ENCODE assay signal across 27 mouse cellular contexts in genomic region chr10:19557696-19558095, GRCm38 (mm10). TPM values are rescaled to one million over a fixed set of nuclear protein-coding genes. Genes with fewer than 3 reads are reported as not detected.
DNase-seq lines count a peak whose midpoint lies in the region; ATAC-seq lines count a peak whose summit lies in the region.
"Had no signal": no experiment of that assay in that cellular context is flagged by ENCODE, and none has a peak within 500 bp of the region (broad histone marks: within the 10 kb centered on the region; RNA-seq: fewer than 3 reads in every experiment).

No protein-coding gene starts in this region.

- H3K9me3 ChIP-seq in embryonic facial prominence, embryonic 14.5 days (ENCODE audit: control insufficient read depth, low read length) = no peaks in the 10 kb centered on the region
- H3K9me3 ChIP-seq: embryonic facial prominence, embryonic 12.5 days; heart, embryonic 12.5 days; heart, embryonic 15.5 days; hindbrain, embryonic 10.5 days; hindbrain, embryonic 13.5 days; intestine, embryonic 15.5 days had no signal

- H3K27ac ChIP-seq in embryonic facial prominence, embryonic 14.5 days (replicated peaks; ENCODE audit: low read depth, low read length) = peak overlapping the region; percentile 24; the same call in 1 of the 2 replicates
- H3K27ac ChIP-seq: embryonic facial prominence, embryonic 12.5 days; heart, embryonic 15.5 days; hindbrain, embryonic 10.5 days; hindbrain, embryonic 13.5 days; intestine, embryonic 15.5 days had no signal

- no peaks in the 10 kb centered on the region for H3K27me3 ChIP-seq in embryonic facial prominence, embryonic 14.5 days (replicated peaks; ENCODE audit: control insufficient read depth, insufficient read depth, low read length)
- H3K27me3 ChIP-seq: embryonic facial prominence, embryonic 12.5 days; heart, embryonic 12.5 days; heart, embryonic 15.5 days; hindbrain, embryonic 13.5 days; intestine, embryonic 15.5 days had no signal

- no peak overlapping the region for H3K4me2 ChIP-seq in embryonic facial prominence, embryonic 14.5 days (ENCODE audit: low read depth, low read length)
- H3K4me2 ChIP-seq: embryonic facial prominence, embryonic 12.5 days; heart, embryonic 12.5 days; heart, embryonic 15.5 days; hindbrain, embryonic 13.5 days; intestine, embryonic 15.5 days had no signal

- no peak overlapping the region for H3K4me3 ChIP-seq in embryonic facial prominence, embryonic 14.5 days (ENCODE audit: low read depth, low read length)
- H3K4me3 ChIP-seq: embryonic facial prominence, embryonic 12.5 days; heart, embryonic 12.5 days; heart, embryonic 15.5 days; hindbrain, embryonic 10.5 days; hindbrain, embryonic 13.5 days; intestine, embryonic 15.5 days had no signal

- peaks cover 6% of the 10 kb centered on the region; the same call in 1 of the 2 replicates for H3K4me1 ChIP-seq in embryonic facial prominence, embryonic 14.5 days (ENCODE audit: control insufficient read depth, insufficient read depth, low read length)
- H3K4me1 ChIP-seq: embryonic facial prominence, embryonic 12.5 days; heart, embryonic 12.5 days; heart, embryonic 15.5 days; hindbrain, embryonic 10.5 days; hindbrain, embryonic 13.5 days; intestine, embryonic 15.5 days had no signal

- no peak overlapping the region for H3K9ac ChIP-seq in embryonic facial prominence, embryonic 14.5 days (ENCODE audit: low read depth, low read length)
- H3K9ac ChIP-seq: embryonic facial prominence, embryonic 12.5 days; forebrain, postnatal 0 days; heart, embryonic 12.5 days; heart, embryonic 15.5 days; hindbrain, embryonic 13.5 days; intestine, embryonic 15.5 days had no signal

- WGBS in embryonic facial prominence, embryonic 14.5 days = 37% methylated on average over 4 of the region's 4 CpGs

- ATAC-seq in embryonic facial prominence, embryonic 14.5 days (ENCODE audit: low read depth) = no peak; the same call in 1 of the 2 replicates
- ATAC-seq: activated CD4-positive, CD25-positive, alpha-beta regulatory T cell, adult 4 months; CD4-positive, CD25-positive, alpha-beta regulatory T cell, adult 4 months; forebrain, embryonic 14.5 days; forebrain, postnatal 0 days; hindbrain, embryonic 16.5 days; intestine, embryonic 15.5 days had no signal

- H3K36me3 ChIP-seq in embryonic facial prominence, embryonic 14.5 days (ENCODE audit: control insufficient read depth, insufficient read depth, low read length) = no peaks in the 10 kb centered on the region
- H3K36me3 ChIP-seq: embryonic facial prominence, embryonic 12.5 days; heart, embryonic 12.5 days; heart, embryonic 15.5 days; hindbrain, embryonic 10.5 days; hindbrain, embryonic 13.5 days; intestine, embryonic 15.5 days had no signal

- DNase-seq in gastrocnemius, adult 18-20 months (ENCODE audit: low spot score) = peak; percentile 39
- DNase-seq in gastrocnemius, postnatal 10 days = no peak
- DNase-seq in NIH3T3 (ENCODE audit: low read depth) = peak; percentile 11
- peak; percentile 64 for DNase-seq in embryonic facial prominence, embryonic 14.5 days (ENCODE audit: low spot score)
- DNase-seq in skeletal muscle tissue, adult 2 months (ENCODE audit: low read depth, low spot score) = peak; percentile 59
- DNase-seq in spleen, postnatal 14 days (ENCODE audit: low spot score in 2 of 2) = no peak
- DNase-seq: adrenal gland, adult 8-10 months; adrenal gland, postnatal 25 days; cerebellum, adult 18-20 months; cerebellum, adult 9-10 months; cerebellum, postnatal 14 days; forebrain, postnatal 0 days; heart, adult 18-20 months; heart, postnatal 10 days; heart, postnatal 36 days; kidney, adult 11 months; kidney, adult 8-10 months had no signal

RNA-seq across cellular contexts. Expression of gene Ifngr1, which starts 34.1 kb away (rescaled TPM):
- total RNA-seq in gastrocnemius, adult 18-20 months (2021) = 10 to 100 TPM; 24.2 to 25.6 TPM
- 10 to 100 TPM; 31.6 to 34.7 TPM for total RNA-seq in gastrocnemius, postnatal 10 days (2021)
- 57.4 and 60.5 TPM in 2 replicates for polyA plus RNA-seq in embryonic facial prominence, embryonic 14.5 days (2014; fragmentation: Nextera tagmentation; extraction: Ambion mirVana)

Comparison
In these comparisons a context has a peak if more than half of its experiments do, and no peak if none do; other contexts are left out.
1. DNase-seq: peak in gastrocnemius, adult 18-20 months (single experiment), NIH3T3 (single experiment), embryonic facial prominence, embryonic 14.5 days (single experiment) and skeletal muscle tissue, adult 2 months (single experiment); none in gastrocnemius, postnatal 10 days (single experiment) and spleen, postnatal 14 days (0 of 2).